Comparison of ENCODE assay signal across 8 mouse cellular contexts in genomic region chr3:37729142-37729541, GRCm38 (mm10). TPM values are rescaled to one million over a fixed set of nuclear protein-coding genes. Genes with fewer than 3 reads are reported as not detected.
DNase-seq lines count a peak whose midpoint lies in the region; ATAC-seq lines count a peak whose summit lies in the region.

No protein-coding gene starts in this region.

- DNase-seq in cerebellum, postnatal 10 days, result peak; percentile 17 to 43
- no peak for DNase-seq in cerebellum, adult 9-11 months
- peak; percentile 45 to 74 for DNase-seq in urinary bladder, postnatal 36 days (ENCODE audit: low spot score in 2 of 2)
- no peak for DNase-seq in urinary bladder, postnatal 10 days (ENCODE audit: low spot score)
- peak; percentile 77 for DNase-seq in retina, postnatal 1 day
- DNase-seq in thymus, postnatal 14 days, result no peak

- WGBS in hindbrain, embryonic 13.5 days, result 26% methylated on average over 4 of the region's 4 CpGs
- 12% methylated on average over 4 of the region's 4 CpGs for WGBS in limb, embryonic 15.5 days

- H3K9me3 ChIP-seq in hindbrain, embryonic 13.5 days, result no peaks in the 10 kb centered on the region
- H3K9me3 ChIP-seq in limb, embryonic 15.5 days, result no peaks in the 10 kb centered on the region

- H3K27me3 ChIP-seq in hindbrain, embryonic 13.5 days, result peaks cover 15% of the 10 kb centered on the region
- no peaks in the 10 kb centered on the region for H3K27me3 ChIP-seq in limb, embryonic 15.5 days

- no peaks in the 10 kb centered on the region for H3K36me3 ChIP-seq in hindbrain, embryonic 13.5 days
- no peaks in the 10 kb centered on the region for H3K36me3 ChIP-seq in limb, embryonic 15.5 days

- no peak overlapping the region for H3K4me2 ChIP-seq in hindbrain, embryonic 13.5 days
- no peak overlapping the region for H3K4me2 ChIP-seq in limb, embryonic 15.5 days

- H3K4me3 ChIP-seq in hindbrain, embryonic 13.5 days, result no peak overlapping the region
- H3K4me3 ChIP-seq in limb, embryonic 15.5 days, result no peak overlapping the region

- peak; percentile 47 for ATAC-seq in hindbrain, embryonic 13.5 days (ENCODE audit: low FRiP score)
- ATAC-seq in limb, embryonic 15.5 days (ENCODE audit: insufficient number of reproducible peaks, low FRiP score, low TSS enrichment, low read depth), result peak; percentile 54; the same call in 1 of the 2 replicates

- no peak overlapping the region for H3K9ac ChIP-seq in hindbrain, embryonic 13.5 days
- H3K9ac ChIP-seq in limb, embryonic 15.5 days, result no peak overlapping the region

- peaks cover 23% of the 10 kb centered on the region for H3K4me1 ChIP-seq in hindbrain, embryonic 13.5 days (replicated peaks)
- peaks cover 34% of the 10 kb centered on the region for H3K4me1 ChIP-seq in limb, embryonic 15.5 days

- peak overlapping the region; percentile 52; the same call in 1 of the 2 replicates for H3K27ac ChIP-seq in hindbrain, embryonic 13.5 days
- peak overlapping the region; percentile 54 for H3K27ac ChIP-seq in limb, embryonic 15.5 days

RNA-seq across cellular contexts. Expression of gene Gm5148, which starts 4.9 kb away (rescaled TPM):
- polyA plus RNA-seq in hindbrain, embryonic 13.5 days (2015; fragmentation: Nextera tagmentation; extraction: Ambion mirVana), result 8.5 and 10.7 TPM in 2 replicates
- 4.8 and 5.4 TPM in 2 replicates for polyA plus RNA-seq in limb, embryonic 15.5 days (2015; fragmentation: Nextera tagmentation; extraction: Ambion mirVana)

Comparison
In these comparisons a context has a peak if more than half of its experiments do, and no peak if none do; other contexts are left out.
1. DNase-seq: peak in cerebellum, postnatal 10 days (2 of 2), urinary bladder, postnatal 36 days (2 of 2) and retina, postnatal 1 day (single experiment); none in cerebellum, adult 9-11 months (single experiment), urinary bladder, postnatal 10 days (single experiment) and thymus, postnatal 14 days (single experiment).